In genomic region chr4:149378819-149379218, GRCm38 (mm10) we compare ENCODE assay signal across 29 mouse cellular contexts. TPM values are rescaled to one million over a fixed set of nuclear protein-coding genes. Genes with fewer than 3 reads are reported as not detected.
DNase-seq lines count a peak whose midpoint lies in the region; ATAC-seq and TF ChIP-seq lines count a peak whose summit lies in the region.
"Had no signal": no experiment of that assay in that cellular context is flagged by ENCODE, and none has a peak within 500 bp of the region (broad histone marks: within the 10 kb centered on the region; RNA-seq: fewer than 3 reads in every experiment).

No protein-coding gene starts in this region.

- no peak for TF ChIP-seq CTCF in left cerebral cortex, adult 2 months (IDR thresholded peaks at IDR 0.05)
- no peak for TF ChIP-seq CTCF in olfactory bulb, adult 2 months (IDR thresholded peaks at IDR 0.05; ENCODE audit: insufficient read depth, low read depth, low read length)

- DNase-seq in hindbrain, embryonic 11.5 days (ENCODE audit: low spot score), result no peak
- DNase-seq in left cerebral cortex, adult 2 months (ENCODE audit: extremely low spot score in 1 of 2, low spot score in 2 of 2), result no peak
- no peak for DNase-seq in left cerebral cortex, postnatal 36 days (ENCODE audit: low spot score in 2 of 2)
- peak; percentile 57 for DNase-seq in retina, postnatal 1 day
- no peak for DNase-seq in retina, embryonic 14.5 days (ENCODE audit: low spot score)
- DNase-seq in adrenal gland, postnatal 4 days (ENCODE audit: low spot score in 2 of 2), result no peak
- DNase-seq: adrenal gland, postnatal 10 days; cerebellum, adult 11-12 months; cerebellum, adult 9-11 months; gastrocnemius, postnatal 25 days; heart, adult 18-20 months; heart, postnatal 4 days; kidney, adult 8-10 months; kidney, postnatal 10 days; right cerebral cortex, postnatal 4 days; thymus, adult 18-20 months; thymus, postnatal 25 days had no signal

- H3K27me3 ChIP-seq in hindbrain, embryonic 12.5 days, result no peaks in the 10 kb centered on the region
- no peaks in the 10 kb centered on the region for H3K27me3 ChIP-seq in hindbrain, embryonic 11.5 days (ENCODE audit: control insufficient read depth, insufficient read depth, low read length)
- H3K27me3 ChIP-seq: heart, embryonic 12.5 days; limb, embryonic 13.5 days; lung, embryonic 15.5 days; midbrain, embryonic 12.5 days; neural tube, embryonic 12.5 days; Patski had no signal

- H3K9ac ChIP-seq in hindbrain, embryonic 12.5 days, result no peak overlapping the region
- H3K9ac ChIP-seq in hindbrain, embryonic 11.5 days (ENCODE audit: low read depth, low read length), result no peak overlapping the region
- H3K9ac ChIP-seq: heart, embryonic 12.5 days; limb, embryonic 13.5 days; lung, embryonic 15.5 days; midbrain, embryonic 12.5 days; neural tube, embryonic 12.5 days had no signal

- H3K4me2 ChIP-seq in hindbrain, embryonic 12.5 days (replicated peaks), result no peak overlapping the region
- no peak overlapping the region for H3K4me2 ChIP-seq in hindbrain, embryonic 11.5 days (replicated peaks; ENCODE audit: low read depth, low read length)
- H3K4me2 ChIP-seq: heart, embryonic 12.5 days; limb, embryonic 13.5 days; liver, embryonic 11.5 days; lung, embryonic 15.5 days; midbrain, embryonic 12.5 days; neural tube, embryonic 12.5 days had no signal

- 0 out of 2 replicates have a peak, but pooled peaks cover 3% of the 10 kb centered on the region for H3K4me1 ChIP-seq in hindbrain, embryonic 12.5 days
- H3K4me1 ChIP-seq in hindbrain, embryonic 11.5 days (replicated peaks; ENCODE audit: control insufficient read depth, insufficient read depth, low read length), result 0 out of 2 replicates have a peak, but pooled peaks cover under 1% of the 10 kb centered on the region
- peaks cover 13% of the 10 kb centered on the region for H3K4me1 ChIP-seq in olfactory bulb, adult 2 months (ENCODE audit: control insufficient read depth, insufficient read depth, low read length)
- H3K4me1 ChIP-seq: lung, embryonic 15.5 days; neural tube, embryonic 12.5 days had no signal

- H3K4me3 ChIP-seq in hindbrain, embryonic 12.5 days, result no peak overlapping the region
- no peak overlapping the region for H3K4me3 ChIP-seq in hindbrain, embryonic 11.5 days (ENCODE audit: low read depth, low read length)
- H3K4me3 ChIP-seq in left cerebral cortex, adult 2 months, result no peak overlapping the region
- H3K4me3 ChIP-seq in olfactory bulb, adult 2 months (ENCODE audit: insufficient read depth, low read depth, low read length), result no peak overlapping the region
- H3K4me3 ChIP-seq: heart, embryonic 12.5 days; limb, embryonic 13.5 days; lung, embryonic 15.5 days; midbrain, embryonic 12.5 days; neural tube, embryonic 12.5 days had no signal

- WGBS in hindbrain, embryonic 12.5 days, result 71% methylated on average over 8 of the region's 8 CpGs
- 81% methylated on average over 8 of the region's 8 CpGs for WGBS in hindbrain, embryonic 11.5 days
- 48% methylated on average over 8 of the region's 8 CpGs for WGBS in olfactory bulb, adult 2 months

- no peak for TF ChIP-seq POLR2A in olfactory bulb, adult 2 months (IDR thresholded peaks at IDR 0.05; ENCODE audit: insufficient read depth, low read depth, low read length)

- ATAC-seq in hindbrain, embryonic 12.5 days (ENCODE audit: low FRiP score), result peak; percentile 50; the same call in 1 of the 2 replicates
- ATAC-seq in hindbrain, embryonic 11.5 days (ENCODE audit: low FRiP score), result no peak
- ATAC-seq: forebrain, embryonic 14.5 days; Patski had no signal

- H3K27ac ChIP-seq in hindbrain, embryonic 12.5 days, result peak overlapping the region; percentile 30; the same call in 1 of the 2 replicates
- H3K27ac ChIP-seq in hindbrain, embryonic 11.5 days (ENCODE audit: low read depth, low read length), result no peak overlapping the region
- H3K27ac ChIP-seq in left cerebral cortex, adult 2 months, result peak overlapping the region; percentile 50; the same call in 1 of the 2 replicates
- H3K27ac ChIP-seq in olfactory bulb, adult 2 months (ENCODE audit: insufficient read depth, low read depth, low read length), result 0 out of 2 replicates have a peak overlapping the region, but pooled peaks have one; percentile 26
- H3K27ac ChIP-seq: limb, embryonic 13.5 days; lung, embryonic 15.5 days; midbrain, embryonic 12.5 days; neural tube, embryonic 12.5 days; stomach, postnatal 0 days had no signal

- intact Hi-C loops in left cerebral cortex, adult 2 months (cut with DNase I), result no loop called here
- intact Hi-C loops in left cerebral cortex, postnatal 36 days (cut with DNase I), result loop anchor here (5.0 to 10.0 kb wide), 2 partner anchors 48 to 166 kb away; partner anchors contain the start of gene Ube4b

- H3K9me3 ChIP-seq in hindbrain, embryonic 12.5 days (replicated peaks), result no peaks in the 10 kb centered on the region
- no peaks in the 10 kb centered on the region for H3K9me3 ChIP-seq in hindbrain, embryonic 11.5 days (ENCODE audit: control insufficient read depth, low read length)
- H3K9me3 ChIP-seq: G1E; heart, embryonic 12.5 days; limb, embryonic 13.5 days; lung, embryonic 15.5 days; midbrain, embryonic 12.5 days; neural tube, embryonic 12.5 days had no signal

- H3K36me3 ChIP-seq in hindbrain, embryonic 12.5 days, result peaks cover 96% of the 10 kb centered on the region
- 0 out of 2 replicates have a peak, but pooled peaks cover 10% of the 10 kb centered on the region for H3K36me3 ChIP-seq in hindbrain, embryonic 11.5 days (ENCODE audit: control insufficient read depth, insufficient read depth, low read length)

RNA-seq across cellular contexts. Expression of gene Ube4b, which starts 47.7 kb away (rescaled TPM):
- polyA plus RNA-seq in hindbrain, embryonic 12.5 days (2016; fragmentation: Nextera tagmentation; extraction: Ambion mirVana), result 82.8 and 92.7 TPM in 2 replicates
- 53.3 and 58.9 TPM in 2 replicates for polyA plus RNA-seq in hindbrain, embryonic 11.5 days (2014; fragmentation: Nextera tagmentation; extraction: Ambion mirVana)
- 100 to 1,000 TPM; 110 TPM for total RNA-seq in left cerebral cortex, adult 2 months (2021)
- 100 to 1,000 TPM; 106 to 113 TPM for total RNA-seq in left cerebral cortex, postnatal 36 days (2021)
- polyA plus RNA-seq in olfactory bulb, adult 2 months (2012; ENCODE audit: insufficient read depth, insufficient read length, low replicate concordance, missing spikeins), result 129 TPM in 1 of 2 replicates, not detected in the other
- total RNA-seq in adrenal gland, postnatal 4 days (2021), result 10 to 100 TPM; 89.1 to 92.6 TPM
